Mouse (Mus musculus): ENCODE results near the gene Col6a2. TPM values are rescaled to one million over a fixed set of nuclear protein-coding genes. Genes with fewer than 3 reads are reported as not detected.

The Col6a2 gene
- 7.6 TPM for polyA plus RNA-seq (2014; fragmentation: Illumina TruSeq; extraction: RNeasy Lipid Tissue Mini Kit (QIAGEN cat#74804); ENCODE audit: low read depth, low replicate concordance)

GRCm38 (mm10) chr10:76622928-76623680 is at the start of gene Col6a2:
Gene Col6a2, minus strand, starts transcription at chr10:76623630.

GRCm38 (mm10) chr10:76575374-76575773 is 48.1 kb downstream of the Col6a2 start, which contains the start of gene Ftcd:
Gene Ftcd, plus strand, starts transcription at chr10:76575648.

GRCm38 (mm10) chr10:76561972-76562371 is 61.5 kb downstream of the Col6a2 start, which contains the start of gene Spatc1l:
Gene Spatc1l, plus strand, starts transcription at chr10:76562272.

Other genes with a start within 250 kb of the Col6a2 start
- not detected for gene AC141477.1, start 183.2 kb downstream of the Col6a2 start, polyA plus RNA-seq (2014; fragmentation: Illumina TruSeq; extraction: RNeasy Lipid Tissue Mini Kit (QIAGEN cat#74804); ENCODE audit: low read depth, low replicate concordance)
- 13.2 TPM for gene Pcnt, start 180.8 kb downstream of the Col6a2 start, polyA plus RNA-seq (2014; fragmentation: Illumina TruSeq; extraction: RNeasy Lipid Tissue Mini Kit (QIAGEN cat#74804); ENCODE audit: low read depth, low replicate concordance)
- not detected for gene 2610028H24Rik, start 174.5 kb downstream of the Col6a2 start, polyA plus RNA-seq (2014; fragmentation: Illumina TruSeq; extraction: RNeasy Lipid Tissue Mini Kit (QIAGEN cat#74804); ENCODE audit: low read depth, low replicate concordance)
- gene Mcm3ap, start 154.7 kb downstream of the Col6a2 start, polyA plus RNA-seq (2014; fragmentation: Illumina TruSeq; extraction: RNeasy Lipid Tissue Mini Kit (QIAGEN cat#74804); ENCODE audit: low read depth, low replicate concordance), result 11.0 TPM
- gene Ybey, start 154.5 kb downstream of the Col6a2 start, polyA plus RNA-seq (2014; fragmentation: Illumina TruSeq; extraction: RNeasy Lipid Tissue Mini Kit (QIAGEN cat#74804); ENCODE audit: low read depth, low replicate concordance), result 1.8 TPM
- gene Lss, start 92.0 kb downstream of the Col6a2 start, polyA plus RNA-seq (2014; fragmentation: Illumina TruSeq; extraction: RNeasy Lipid Tissue Mini Kit (QIAGEN cat#74804); ENCODE audit: low read depth, low replicate concordance), result 16.0 TPM
- gene Spatc1l, start 61.4 kb downstream of the Col6a2 start, polyA plus RNA-seq (2014; fragmentation: Illumina TruSeq; extraction: RNeasy Lipid Tissue Mini Kit (QIAGEN cat#74804); ENCODE audit: low read depth, low replicate concordance), result not detected
- not detected for gene Ftcd, start 48.0 kb downstream of the Col6a2 start, polyA plus RNA-seq (2014; fragmentation: Illumina TruSeq; extraction: RNeasy Lipid Tissue Mini Kit (QIAGEN cat#74804); ENCODE audit: low read depth, low replicate concordance)
- gene Col6a1, start 102.5 kb upstream of the Col6a2 start, polyA plus RNA-seq (2014; fragmentation: Illumina TruSeq; extraction: RNeasy Lipid Tissue Mini Kit (QIAGEN cat#74804); ENCODE audit: low read depth, low replicate concordance), result 19.8 TPM

All from sigmoid colon, adult 10 weeks (tissue).